Mouse (Mus musculus): ENCODE measurements around the gene Gm45015.
"Not testable (repeated sequence)": the region's sequence is repeated elsewhere in the genome, so short reads cannot be mapped to it uniquely, and the experiment has no call there.

The Gm45015 gene

GRCm38 (mm10) chrX:73336740-73337139, at the start of gene Gm45015:
Gm45015 (minus strand) TSS chrX:73336840.
- in situ Hi-C loops (cut with MboI; ENCODE audit: low pct_unique_long_range_greater_than_20kb in 1 of 2, low sequenced_read_pairs in 2 of 2, unreplicated experiment in 1 of 2) = loop anchor here in 1 of 2 experiments (25.0 kb wide), 1 partner anchor 324 kb away; no protein-coding TSS in a partner anchor

DNA sequence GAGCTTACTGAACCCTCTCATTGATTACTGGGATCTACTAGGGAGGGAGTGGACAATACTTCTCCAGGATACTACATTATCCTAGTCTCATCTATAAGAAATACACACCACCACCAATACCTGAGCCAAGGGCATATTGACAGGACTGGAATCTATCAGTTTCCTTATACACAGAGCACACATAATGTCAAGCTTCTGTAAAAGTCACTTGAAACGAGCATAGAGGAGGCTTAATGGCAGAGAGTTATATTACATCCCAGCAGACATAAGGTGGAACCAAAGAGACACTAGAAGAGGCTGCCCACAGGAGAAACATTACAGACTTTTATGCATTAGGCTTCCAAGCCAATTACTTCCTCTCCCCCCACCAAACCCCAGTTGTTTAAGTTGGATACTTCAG, 48.3 kb upstream of the Gm45015 start:
- in situ Hi-C loops (cut with MboI; ENCODE audit: low pct_unique_long_range_greater_than_20kb in 1 of 2, low sequenced_read_pairs in 2 of 2, unreplicated experiment in 1 of 2) = no loop called here

GRCm38 (mm10) chrX:73384419-73384818, 47.8 kb upstream of the Gm45015 start:
- in situ Hi-C loops (cut with MboI; ENCODE audit: low pct_unique_long_range_greater_than_20kb in 1 of 2, low sequenced_read_pairs in 2 of 2, unreplicated experiment in 1 of 2) = no loop called here

- in situ Hi-C loops (cut with MboI; ENCODE audit: low pct_unique_long_range_greater_than_20kb in 1 of 2, low sequenced_read_pairs in 2 of 2, unreplicated experiment in 1 of 2) = no loop called here
These were observed 26.7 kb upstream of the Gm45015 start for GRCm38 (mm10) chrX:73363291-73363690.

DNA sequence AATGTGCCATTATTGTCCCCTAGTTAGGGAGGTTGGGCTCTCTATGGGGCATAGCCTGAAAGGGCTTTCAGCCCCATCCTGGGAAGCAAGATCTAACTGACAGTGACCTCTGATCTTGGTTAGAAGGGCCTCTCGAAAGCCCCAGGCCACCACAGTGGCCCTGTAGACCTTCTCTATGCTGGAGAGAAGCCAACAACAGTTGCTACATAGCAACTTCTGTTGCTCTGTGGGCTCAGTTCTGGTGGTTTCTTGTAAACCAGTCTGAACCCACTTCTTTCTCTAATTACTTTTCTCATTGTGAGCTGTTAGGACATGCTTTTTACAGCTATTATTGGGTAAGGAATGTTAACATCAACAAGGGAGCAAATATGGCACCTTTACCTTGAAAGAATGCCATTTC, 20.1 kb upstream of the Gm45015 start:
- in situ Hi-C loops (cut with MboI; ENCODE audit: low pct_unique_long_range_greater_than_20kb in 1 of 2, low sequenced_read_pairs in 2 of 2, unreplicated experiment in 1 of 2) = no loop called here

GRCm38 (mm10) chrX:73356163-73356562, 19.5 kb upstream of the Gm45015 start:
- in situ Hi-C loops (cut with MboI; ENCODE audit: low pct_unique_long_range_greater_than_20kb in 1 of 2, low sequenced_read_pairs in 2 of 2, unreplicated experiment in 1 of 2) = no loop called here

GRCm38 (mm10) chrX:73344346-73344745, 7.7 kb upstream of the Gm45015 start:
- in situ Hi-C loops (cut with MboI; ENCODE audit: low pct_unique_long_range_greater_than_20kb in 1 of 2, low sequenced_read_pairs in 2 of 2, unreplicated experiment in 1 of 2) = loop anchor here in 1 of 2 experiments (25.0 kb wide), 1 partner anchor 332 kb away; no protein-coding TSS in a partner anchor

GRCm38 (mm10) chrX:73343802-73344201, 7.2 kb upstream of the Gm45015 start:
- in situ Hi-C loops (cut with MboI; ENCODE audit: low pct_unique_long_range_greater_than_20kb in 1 of 2, low sequenced_read_pairs in 2 of 2, unreplicated experiment in 1 of 2) = loop anchor here in 1 of 2 experiments (25.0 kb wide), 1 partner anchor 332 kb away; no protein-coding TSS in a partner anchor

DNA sequence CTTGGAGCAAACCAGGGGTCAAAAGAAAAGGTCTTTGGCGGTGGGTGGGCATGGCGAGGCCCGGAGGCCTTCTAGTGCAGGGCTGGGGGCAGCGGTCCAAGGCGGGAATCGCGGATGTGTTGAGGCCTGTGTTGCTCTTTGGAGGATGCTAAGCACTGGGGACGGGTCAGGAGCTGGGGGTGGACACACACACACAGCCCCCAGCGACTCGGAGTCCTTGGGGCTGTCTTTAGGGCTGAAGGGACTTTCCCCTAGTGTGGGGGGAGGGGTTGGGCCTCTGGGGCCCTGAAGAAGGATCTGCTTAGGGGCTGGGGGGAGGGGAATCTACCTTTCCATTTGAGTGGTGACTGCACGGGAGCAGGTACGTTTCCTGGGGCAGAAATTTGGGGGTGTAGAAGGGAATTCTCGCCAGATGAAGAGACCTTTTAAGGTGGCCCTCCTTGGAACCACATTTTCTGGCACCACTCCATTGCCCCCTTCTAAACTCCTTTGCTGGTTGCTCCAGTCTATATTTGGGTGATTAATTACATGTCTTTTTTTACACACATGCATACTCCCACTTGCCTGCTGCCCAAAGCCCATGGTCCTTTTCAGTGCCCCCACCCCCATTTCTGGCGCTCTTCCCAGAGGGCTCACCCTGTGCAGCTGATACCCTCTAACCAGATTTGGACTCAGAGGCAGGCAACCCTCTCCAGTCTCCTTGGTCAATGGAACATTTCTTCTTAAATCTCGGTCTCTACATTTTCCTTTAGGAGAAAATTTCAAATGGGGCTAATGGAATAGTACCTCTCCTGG, 6.5 kb upstream of the Gm45015 start:
- in situ Hi-C loops (cut with MboI; ENCODE audit: low pct_unique_long_range_greater_than_20kb in 1 of 2, low sequenced_read_pairs in 2 of 2, unreplicated experiment in 1 of 2) = loop anchor here in 1 of 2 experiments (25.0 kb wide), 1 partner anchor 331 kb away; no protein-coding TSS in a partner anchor

DNA sequence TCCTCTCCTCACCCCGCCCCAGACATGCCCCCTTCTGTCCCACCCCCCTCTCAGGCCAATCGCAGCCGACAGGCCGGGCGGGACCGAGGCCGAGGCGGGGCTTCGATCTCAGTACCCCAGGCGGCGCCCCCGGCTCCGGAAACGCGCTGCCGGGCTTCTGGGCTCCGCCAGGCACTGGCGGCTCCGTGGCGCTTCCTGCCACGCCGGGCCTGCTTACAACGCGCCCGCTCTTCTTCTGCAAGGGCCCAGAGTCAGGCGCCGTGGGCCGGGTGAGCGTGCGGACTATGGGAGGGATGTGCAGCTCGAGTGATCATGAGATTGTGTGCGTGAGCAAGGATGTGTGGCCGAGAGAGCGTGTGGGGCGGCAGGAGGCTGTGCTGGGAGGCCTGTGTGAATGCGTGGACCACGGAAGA, 5.8 kb upstream of the Gm45015 start, which contains the start of gene Zfp275:
Gene Zfp275 (plus strand): TSS at position 139 of the 413 bp plus-strand sequence.
- in situ Hi-C loops (cut with MboI; ENCODE audit: low pct_unique_long_range_greater_than_20kb in 1 of 2, low sequenced_read_pairs in 2 of 2, unreplicated experiment in 1 of 2) = loop anchor here in 1 of 2 experiments (25.0 kb wide), 1 partner anchor 330 kb away; no protein-coding TSS in a partner anchor

DNA sequence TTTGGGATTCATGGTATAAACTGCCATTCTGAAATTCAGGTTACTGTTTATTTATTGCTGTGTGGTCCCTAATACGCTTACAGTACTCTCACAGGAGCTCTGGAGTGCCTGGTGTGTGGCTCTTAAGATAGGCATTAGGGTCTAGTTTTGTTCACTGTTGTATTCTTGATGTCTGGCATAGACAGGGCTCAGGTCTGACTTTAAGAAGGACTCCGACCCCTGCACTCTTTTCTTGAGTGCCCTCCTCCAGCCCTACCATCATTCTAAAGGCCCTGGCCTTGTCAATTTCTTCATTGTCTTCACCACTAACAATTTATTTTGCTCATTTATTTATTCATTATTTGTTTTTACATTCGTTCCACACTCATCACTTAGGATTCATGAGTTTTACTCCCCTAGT, 5.4 kb upstream of the Gm45015 start:
- in situ Hi-C loops (cut with MboI; ENCODE audit: low pct_unique_long_range_greater_than_20kb in 1 of 2, low sequenced_read_pairs in 2 of 2, unreplicated experiment in 1 of 2) = loop anchor here in 1 of 2 experiments (25.0 kb wide), 1 partner anchor 330 kb away; no protein-coding TSS in a partner anchor

DNA sequence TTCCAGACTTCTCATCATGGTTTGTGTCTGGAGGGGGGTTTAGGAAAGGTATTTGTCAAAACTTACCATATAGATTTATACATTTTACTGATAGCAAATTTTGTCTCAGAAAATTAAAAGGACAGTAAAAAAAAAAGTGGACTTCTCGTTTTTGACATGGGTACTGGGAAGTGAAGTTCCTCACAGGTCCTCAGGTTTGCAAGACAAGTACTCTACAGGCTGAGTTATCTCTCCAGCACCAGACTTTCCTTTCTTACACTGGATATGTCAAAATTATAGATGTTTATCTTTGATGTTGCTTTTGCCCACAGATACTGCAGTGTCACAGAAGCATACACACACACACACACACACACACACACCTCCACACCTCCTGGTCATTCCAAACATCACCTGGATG, 4.8 kb upstream of the Gm45015 start:
- in situ Hi-C loops (cut with MboI; ENCODE audit: low pct_unique_long_range_greater_than_20kb in 1 of 2, low sequenced_read_pairs in 2 of 2, unreplicated experiment in 1 of 2) = loop anchor here in 1 of 2 experiments (25.0 kb wide), 1 partner anchor 329 kb away; no protein-coding TSS in a partner anchor

- in situ Hi-C loops (cut with MboI; ENCODE audit: low pct_unique_long_range_greater_than_20kb in 1 of 2, low sequenced_read_pairs in 2 of 2, unreplicated experiment in 1 of 2) = loop anchor here in 1 of 2 experiments (25.0 kb wide), 1 partner anchor 321 kb away; no protein-coding TSS in a partner anchor
These were observed 3.1 kb downstream of the Gm45015 start for GRCm38 (mm10) chrX:73333548-73333947.

GRCm38 (mm10) chrX:73327215-73327614, 9.4 kb downstream of the Gm45015 start:
- in situ Hi-C loops (cut with MboI; ENCODE audit: low pct_unique_long_range_greater_than_20kb in 1 of 2, low sequenced_read_pairs in 2 of 2, unreplicated experiment in 1 of 2) = loop anchor here in 1 of 2 experiments (25.0 kb wide), 1 partner anchor 315 kb away; no protein-coding TSS in a partner anchor

- in situ Hi-C loops (cut with MboI; ENCODE audit: low pct_unique_long_range_greater_than_20kb in 1 of 2, low sequenced_read_pairs in 2 of 2, unreplicated experiment in 1 of 2) = no loop called here
These were observed 15.6 kb downstream of the Gm45015 start for GRCm38 (mm10) chrX:73321029-73321428.

DNA sequence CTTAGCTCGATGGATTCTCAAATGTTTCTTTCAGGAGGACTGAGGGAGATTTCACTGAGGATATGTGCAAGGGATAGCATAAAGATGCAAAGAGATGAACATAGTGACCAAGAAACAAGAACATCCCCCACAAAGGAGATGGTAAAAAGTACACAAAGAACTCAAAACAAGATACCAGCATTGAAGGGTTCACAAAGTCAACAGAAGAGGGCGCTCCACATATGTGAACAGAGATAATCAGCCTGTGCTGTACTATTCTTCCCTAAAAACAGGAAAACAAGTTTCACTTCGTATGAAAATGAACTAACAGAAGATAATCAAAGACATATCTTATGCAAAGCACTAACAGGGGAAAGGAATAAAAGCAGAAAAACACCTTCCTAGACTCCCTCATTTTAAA, 24.1 kb downstream of the Gm45015 start:
- in situ Hi-C loops (cut with MboI; ENCODE audit: low pct_unique_long_range_greater_than_20kb in 1 of 2, low sequenced_read_pairs in 2 of 2, unreplicated experiment in 1 of 2) = no loop called here

DNA sequence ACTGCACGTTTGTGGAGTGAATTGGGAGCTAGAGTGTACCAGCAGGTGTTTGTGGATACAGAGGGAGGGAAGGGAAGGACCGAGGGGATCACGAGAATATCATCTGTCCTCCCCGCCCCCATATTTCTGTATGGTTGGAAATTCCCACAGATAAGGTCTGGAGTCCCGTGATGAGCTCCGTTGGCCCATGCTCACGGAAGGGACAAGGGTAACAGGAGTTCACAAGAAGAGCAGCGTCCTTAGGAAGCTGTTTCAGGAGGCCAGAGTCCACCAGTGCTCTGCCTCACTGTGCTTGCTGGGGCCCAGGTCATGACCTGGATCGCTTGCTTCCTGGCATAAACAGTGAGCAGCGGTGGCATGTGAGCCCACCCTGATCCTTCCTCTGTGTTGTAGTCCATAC, 40.9 kb downstream of the Gm45015 start:
- in situ Hi-C loops (cut with MboI; ENCODE audit: low pct_unique_long_range_greater_than_20kb in 1 of 2, low sequenced_read_pairs in 2 of 2, unreplicated experiment in 1 of 2) = not testable (repeated sequence)

- in situ Hi-C loops (cut with MboI; ENCODE audit: low pct_unique_long_range_greater_than_20kb in 1 of 2, low sequenced_read_pairs in 2 of 2, unreplicated experiment in 1 of 2) = not testable (repeated sequence)
These were observed 43.8 kb downstream of the Gm45015 start, which contains the start of the genes Xlr5a and Xlr5c for GRCm38 (mm10) chrX:73292876-73293275. Xlr5a (minus strand) TSS chrX:73292976. Xlr5c (minus strand) TSS chrX:73292976.
